Mouse (Mus musculus) lung, adult 2 months (tissue): ENCODE results near the gene Cbr2.

Experiments used
- CTCF ChIP-seq: fragments of 200-500 bp; IDR thresholded peaks from 2 replicates; pipeline ENCODE4 v1.5.1; 2011; ENCODE audit warnings: mild to moderate bottlenecking, low read length, control low read depth; ENCODE audit not compliant: insufficient read depth
- POLR2A ChIP-seq: fragments of 200-500 bp; IDR thresholded peaks from 2 replicates; pipeline ENCODE4 v1.6.1; 2011; ENCODE audit warnings: low read depth, mild to moderate bottlenecking, control low read depth, low read length, borderline replicate concordance; ENCODE audit errors: extremely low read depth

GRCm38 (mm10) chr11:120775774-120776469, 44.0 kb upstream of the Cbr2 start:
- TF ChIP-seq POLR2A (peak; percentile 33; the same call in 1 of the 2 replicates), CTCF (peak; percentile 100)
